Mouse (Mus musculus): ENCODE data around the gene Ppp1r3g.

Ppp1r3g gene

DNA sequence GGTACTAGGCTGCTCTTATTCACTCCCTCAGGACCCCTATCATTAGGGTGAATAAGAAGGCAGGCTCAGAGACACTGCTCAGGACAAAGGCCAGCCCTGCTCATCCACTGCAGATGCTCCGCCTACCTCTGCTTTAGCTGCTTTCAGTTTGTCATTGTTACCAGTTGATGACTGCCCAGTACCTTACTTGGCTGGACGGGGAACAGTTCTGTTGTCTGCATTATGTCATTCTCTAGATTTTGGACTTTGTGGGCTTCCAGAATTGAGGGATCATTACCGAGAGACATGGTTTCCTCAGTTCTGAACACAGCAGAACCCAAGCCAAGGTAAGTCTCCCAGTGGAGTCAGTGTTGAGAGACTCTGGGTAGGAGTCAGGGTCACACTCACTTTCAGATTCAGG lies 36.6 kb downstream of the Ppp1r3g start:
- DNase-seq (ENCODE audit: low read depth, low spot score), result no peak

DNA sequence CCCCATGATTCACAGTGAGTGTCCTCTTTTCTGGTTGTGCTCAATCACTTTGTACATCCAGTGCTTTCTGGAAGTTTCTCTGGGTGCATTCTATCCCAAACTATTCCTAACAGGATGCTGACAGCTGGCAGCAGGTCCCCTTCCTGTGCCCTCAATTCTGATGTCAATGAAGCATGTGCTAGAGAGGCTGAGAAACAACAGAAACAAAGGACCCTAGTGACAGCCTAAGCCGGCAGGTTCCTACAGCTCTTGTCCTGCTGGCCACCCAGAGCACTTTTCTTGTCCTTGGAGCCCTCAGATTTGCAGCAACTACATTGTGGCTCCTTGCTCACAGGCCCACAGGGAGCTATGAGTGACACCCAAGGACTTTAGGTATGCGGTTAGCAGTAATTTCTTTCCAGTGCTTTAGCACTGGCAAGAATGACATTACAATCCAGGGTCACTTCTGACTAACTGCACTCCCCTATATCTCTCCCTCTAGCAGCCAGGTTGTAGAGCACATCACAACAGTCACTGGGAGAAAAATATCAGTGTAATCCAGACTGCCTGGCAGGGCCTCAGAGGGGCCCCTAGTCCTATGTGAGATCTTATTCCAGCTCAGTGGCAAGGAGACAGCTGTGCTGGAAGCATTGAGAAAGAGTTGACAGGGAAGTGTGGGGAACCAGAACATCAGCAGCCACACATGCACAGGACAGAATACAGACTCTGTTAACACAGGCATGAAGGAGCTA lies 37.2 kb downstream of the Ppp1r3g start:
- DNase-seq (ENCODE audit: low read depth, low spot score), result no peak

DNA sequence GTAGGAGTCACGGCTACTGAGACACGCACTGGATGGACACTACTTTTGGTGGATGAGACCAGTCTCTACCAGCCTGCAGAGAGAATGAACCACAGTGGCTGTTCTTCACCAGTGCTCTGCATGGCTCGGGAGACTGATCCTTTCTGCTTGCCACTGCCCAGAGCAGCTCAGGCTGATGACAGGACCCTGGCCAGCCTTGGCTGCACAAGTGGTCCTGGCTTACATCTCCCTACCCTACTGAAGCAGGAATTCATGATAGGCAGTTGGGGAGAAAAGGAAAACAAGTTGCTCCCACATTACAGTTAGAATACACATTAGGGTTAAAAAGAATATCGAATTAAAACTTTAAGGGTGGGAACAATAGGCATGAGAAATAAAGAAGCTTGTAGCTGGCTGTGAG lies 39.0 kb downstream of the Ppp1r3g start:
- no peak for DNase-seq (ENCODE audit: low read depth, low spot score)

GRCm38 (mm10) chr13:36000798-36001197 lies 42.2 kb downstream of the Ppp1r3g start:
- DNase-seq (ENCODE audit: low read depth, low spot score), result no peak

- DNase-seq (ENCODE audit: low read depth, low spot score), result no peak
Measured at GRCm38 (mm10) chr13:36009981-36010380, 51.3 kb downstream of the Ppp1r3g start.

- DNase-seq (ENCODE audit: low read depth, low spot score), result no peak
Measured at GRCm38 (mm10) chr13:36015636-36016035, 57.0 kb downstream of the Ppp1r3g start.

DNA sequence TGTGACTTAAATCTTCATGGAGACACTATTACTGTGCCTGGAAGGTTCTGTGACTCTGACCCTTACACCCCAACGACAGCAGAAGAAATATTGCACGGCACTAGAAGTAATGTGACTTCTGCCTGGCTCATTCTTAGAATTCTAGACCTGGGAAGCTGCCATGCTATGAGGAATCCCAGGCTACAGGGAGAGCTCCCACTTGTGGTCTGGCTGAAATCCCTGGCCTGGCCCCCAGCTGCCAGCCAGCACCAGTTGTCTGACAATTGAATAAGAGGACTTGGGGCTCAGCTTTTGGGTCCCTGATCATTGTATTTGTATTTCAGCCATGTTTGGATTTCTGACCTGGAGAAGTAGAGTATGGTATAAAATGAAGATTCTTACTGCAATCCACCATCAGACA lies 59.4 kb downstream of the Ppp1r3g start:
- DNase-seq (ENCODE audit: low read depth, low spot score), result no peak

DNA sequence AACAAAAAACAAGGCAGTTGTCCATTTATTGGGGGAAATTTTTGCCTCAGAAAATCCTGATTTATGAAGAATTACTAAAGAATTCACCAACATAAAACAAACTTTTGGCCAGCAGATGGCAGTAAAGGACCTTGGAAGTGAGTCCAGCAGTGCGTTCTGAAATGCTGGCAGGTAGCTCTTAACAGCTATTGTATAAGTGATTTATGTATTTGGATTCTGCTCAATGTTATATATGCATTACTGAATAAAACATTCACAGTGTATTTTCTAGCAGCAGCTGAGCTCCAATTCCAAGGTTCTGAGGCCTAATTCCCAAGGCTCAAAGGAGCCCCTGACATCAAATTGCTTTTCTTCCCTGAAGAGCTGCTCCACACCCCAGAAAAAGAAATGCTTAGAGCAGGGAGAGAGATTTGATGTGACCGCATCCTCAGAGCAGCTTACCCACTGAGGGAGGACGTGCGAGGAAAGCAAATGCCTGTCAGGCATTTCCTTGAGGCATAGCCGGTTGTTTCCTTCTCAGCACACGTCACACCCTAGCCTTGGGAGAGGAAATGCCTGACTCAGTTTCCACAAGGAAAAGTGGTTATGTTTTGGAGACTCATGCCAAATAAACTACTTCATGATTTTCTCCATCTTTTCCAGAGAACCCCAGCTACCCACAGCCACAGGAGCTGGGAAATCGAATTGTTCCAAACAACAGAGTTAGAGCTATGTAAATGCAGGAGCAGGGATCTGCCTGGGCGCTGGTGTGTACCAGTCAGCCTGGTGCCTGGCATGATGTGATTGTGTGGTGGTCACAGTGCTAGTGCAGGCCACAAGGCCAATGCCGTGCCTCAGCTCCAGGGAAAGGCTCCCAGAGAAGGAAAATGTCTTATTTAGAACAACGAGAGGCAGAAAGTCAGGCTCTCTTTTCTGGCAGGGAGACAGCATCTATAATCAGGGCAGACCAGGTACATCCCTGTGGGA lies 61.0 kb downstream of the Ppp1r3g start:
- peak; percentile 76 for DNase-seq (ENCODE audit: low read depth, low spot score)
